Mouse (Mus musculus) bone marrow, adult 2 months (tissue): ENCODE results near the gene Mtfr2.

ENCODE experiments used
- CTCF ChIP-seq: fragments of 200-500 bp; IDR thresholded peaks from 2 replicates; pipeline ENCODE4 v1.5.1; 2011; ENCODE audit warnings: low read length, control low read depth; ENCODE audit not compliant: control insufficient read depth, insufficient read depth
- POLR2A ChIP-seq: fragments of 200-500 bp; IDR thresholded peaks from 2 replicates; pipeline ENCODE4 v1.6.1; 2011; ENCODE audit warnings: low read depth, mild to moderate bottlenecking, control low read depth, low read length, borderline replicate concordance; ENCODE audit not compliant: control insufficient read depth

GRCm38 (mm10) chr10:20326226-20326625, 21.3 kb upstream of the Mtfr2 start:
- no peak for TF ChIP-seq CTCF
- no peak for TF ChIP-seq POLR2A
